Mouse (Mus musculus): ENCODE data around the gene Gm8439. TPM values are rescaled to one million over a fixed set of nuclear protein-coding genes. Genes with fewer than 3 reads are reported as not detected.

The Gm8439 gene
- polyA plus RNA-seq, 1 experiment from 2014 or later, result not detected

GRCm38 (mm10) chr4:120614644-120615043, 26.1 kb downstream of the Gm8439 start:
- no peak overlapping the region for H3K4me2 ChIP-seq (replicated peaks)
- H3K4me1 ChIP-seq, result peaks cover 7% of the 10 kb centered on the region
- no peak overlapping the region for H3K4me3 ChIP-seq
- H3K9me3 ChIP-seq, result no peaks in the 10 kb centered on the region
- WGBS, result 77% methylated on average over 9 of the region's 9 CpGs
- ATAC-seq (ENCODE audit: low FRiP score, low read depth), result no peak
- H3K27ac ChIP-seq, result no peak overlapping the region
- no peak overlapping the region for H3K9ac ChIP-seq
- H3K36me3 ChIP-seq, result no peaks in the 10 kb centered on the region
- H3K27me3 ChIP-seq, result no peaks in the 10 kb centered on the region

- Histone ChIP-seq H3K4me2 (replicated peaks) (no peak overlapping the region), H3K9ac (no peak overlapping the region), H3K9me3 (no peaks in the 10 kb centered on the region), H3K4me3 (no peak overlapping the region), H3K27ac (no peak overlapping the region), H3K4me1 (peaks cover 7% of the 10 kb centered on the region), H3K27me3 (no peaks in the 10 kb centered on the region), H3K36me3 (no peaks in the 10 kb centered on the region)
- ATAC-seq (ENCODE audit: low FRiP score, low read depth), result no peak
- WGBS, result 41% methylated on average over 10 of the region's 10 CpGs
Measured at GRCm38 (mm10) chr4:120615528-120616081, 27.1 kb downstream of the Gm8439 start.

DNA sequence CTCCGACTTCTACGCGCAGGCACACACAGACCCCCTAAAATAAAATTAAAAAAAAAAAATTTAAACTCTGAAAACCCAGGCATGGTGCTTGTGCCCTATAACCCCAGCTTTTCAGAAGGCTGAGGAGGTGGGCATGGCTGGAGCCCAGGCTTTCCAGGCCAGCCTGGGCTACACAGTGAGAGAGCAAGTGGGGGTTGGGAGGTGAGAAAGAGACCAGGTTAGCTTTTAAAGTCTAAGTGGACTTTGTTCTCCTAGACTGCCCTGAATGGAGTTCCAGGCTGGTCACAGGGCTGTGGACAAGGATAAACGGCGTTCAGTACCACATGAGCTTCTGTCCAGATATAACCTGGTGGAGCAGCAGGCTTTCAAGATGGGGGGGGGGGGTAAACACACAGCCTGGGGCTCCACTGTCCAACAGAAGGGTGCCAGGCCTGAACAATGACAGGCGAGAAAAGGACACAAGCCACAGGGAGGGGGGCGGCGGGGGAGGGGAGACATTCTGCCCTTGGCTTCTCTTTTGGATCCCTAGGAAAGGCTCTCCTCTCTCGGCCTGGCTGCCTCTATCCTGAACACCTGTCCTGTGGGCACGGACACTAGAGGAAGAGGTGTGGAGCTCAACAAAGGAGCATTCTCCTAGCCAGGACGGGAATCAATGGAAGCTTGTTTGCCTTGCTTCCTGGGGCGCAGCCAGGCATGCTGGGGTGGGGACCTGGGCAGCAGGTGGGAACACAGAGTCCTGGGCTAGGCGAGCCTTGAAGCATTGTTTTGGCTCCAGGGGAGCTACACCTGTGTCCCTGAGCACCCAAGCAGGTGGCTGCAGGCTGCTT, 27.9 kb downstream of the Gm8439 start:
- WGBS, result 68% methylated on average over 13 of the region's 13 CpGs
- Histone ChIP-seq H3K4me3 (no peak overlapping the region), H3K36me3 (no peaks in the 10 kb centered on the region), H3K27ac (no peak overlapping the region), H3K9me3 (no peaks in the 10 kb centered on the region), H3K27me3 (no peaks in the 10 kb centered on the region), H3K4me1 (peaks cover 7% of the 10 kb centered on the region), H3K4me2 (replicated peaks) (no peak overlapping the region), H3K9ac (no peak overlapping the region)
- ATAC-seq (ENCODE audit: low FRiP score, low read depth), result no peak

DNA sequence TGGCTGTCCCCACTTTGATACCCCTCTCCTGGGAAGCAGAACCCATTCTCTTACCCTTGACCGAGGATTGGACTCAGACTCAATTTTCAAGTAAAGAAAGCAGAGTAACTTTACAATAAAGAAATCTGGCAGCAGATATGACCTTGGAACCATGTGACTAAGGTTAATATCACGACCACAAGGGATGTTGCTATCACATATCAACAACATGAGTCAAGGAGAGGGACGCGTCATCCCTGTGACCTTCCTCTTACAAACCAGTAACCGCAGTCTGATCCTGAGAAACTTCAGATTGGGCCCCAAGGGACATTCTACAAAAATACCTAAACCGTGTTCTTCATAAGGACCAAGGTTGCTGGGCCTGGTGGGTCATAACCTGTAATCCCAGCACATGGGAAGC, 39.2 kb downstream of the Gm8439 start:
- H3K36me3 ChIP-seq, result no peaks in the 10 kb centered on the region
- no peaks in the 10 kb centered on the region for H3K27me3 ChIP-seq
- no peak for ATAC-seq (ENCODE audit: low FRiP score, low read depth)
- no peaks in the 10 kb centered on the region for H3K4me1 ChIP-seq
- WGBS, result 89% methylated on average over 6 of the region's 6 CpGs
- no peak overlapping the region for H3K4me2 ChIP-seq (replicated peaks)
- no peak overlapping the region for H3K9ac ChIP-seq
- H3K4me3 ChIP-seq, result no peak overlapping the region
- H3K27ac ChIP-seq, result no peak overlapping the region
- no peaks in the 10 kb centered on the region for H3K9me3 ChIP-seq

GRCm38 (mm10) chr4:120630218-120630931, 41.8 kb downstream of the Gm8439 start:
- no peak overlapping the region for H3K4me2 ChIP-seq (replicated peaks)
- no peaks in the 10 kb centered on the region for H3K9me3 ChIP-seq
- WGBS, result 81% methylated on average over 8 of the region's 8 CpGs
- no peaks in the 10 kb centered on the region for H3K36me3 ChIP-seq
- no peak overlapping the region for H3K27ac ChIP-seq
- H3K4me3 ChIP-seq, result no peak overlapping the region
- ATAC-seq (ENCODE audit: low FRiP score, low read depth), result no peak
- no peak overlapping the region for H3K9ac ChIP-seq
- no peaks in the 10 kb centered on the region for H3K4me1 ChIP-seq
- H3K27me3 ChIP-seq, result no peaks in the 10 kb centered on the region

- 43% methylated on average over 6 of the region's 6 CpGs for WGBS
- no peak for ATAC-seq (ENCODE audit: low FRiP score, low read depth)
- H3K4me1 ChIP-seq, result no peaks in the 10 kb centered on the region
Measured at GRCm38 (mm10) chr4:120631828-120632227, 43.3 kb downstream of the Gm8439 start.

GRCm38 (mm10) chr4:120635351-120635750, 46.8 kb downstream of the Gm8439 start:
- WGBS, result 74% methylated on average over 2 of the region's 2 CpGs
- Histone ChIP-seq H3K4me3 (no peak overlapping the region), H3K9me3 (no peaks in the 10 kb centered on the region; the same call in 1 of the 2 replicates), H3K27me3 (peaks cover 6% of the 10 kb centered on the region; the same call in 1 of the 2 replicates), H3K27ac (no peak overlapping the region), H3K9ac (no peak overlapping the region), H3K4me2 (replicated peaks) (no peak overlapping the region), H3K4me1 (no peaks in the 10 kb centered on the region), H3K36me3 (no peaks in the 10 kb centered on the region)
- ATAC-seq (ENCODE audit: low FRiP score, low read depth), result no peak

More at GRCm38 (mm10) chr4:120631828-120632227, 43.3 kb downstream of the Gm8439 start:
- H3K36me3 ChIP-seq, result no peaks in the 10 kb centered on the region
- H3K9ac ChIP-seq, result no peak overlapping the region
- no peak overlapping the region for H3K4me3 ChIP-seq
- H3K27ac ChIP-seq, result no peak overlapping the region
- no peak overlapping the region for H3K4me2 ChIP-seq (replicated peaks)
- no peaks in the 10 kb centered on the region for H3K9me3 ChIP-seq
- H3K27me3 ChIP-seq, result no peaks in the 10 kb centered on the region

DNA sequence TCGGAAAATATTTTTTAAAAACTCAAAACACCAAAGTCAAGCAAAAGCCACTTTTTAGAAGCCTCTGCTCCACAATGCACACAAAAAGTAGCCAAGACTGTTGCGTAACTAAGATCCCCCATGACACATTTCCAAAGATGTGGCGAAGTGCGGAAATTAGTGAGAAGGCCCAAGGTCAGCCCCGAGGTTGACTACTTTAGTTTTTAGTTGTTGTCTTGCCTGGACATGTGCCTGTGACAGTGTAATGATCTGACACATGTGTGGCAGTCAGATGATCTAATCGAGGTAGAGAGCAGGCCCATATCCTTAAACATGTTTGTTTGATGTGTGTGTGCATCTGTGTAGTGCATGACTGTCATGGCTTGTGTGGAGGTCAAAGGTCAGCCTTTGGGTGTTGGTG, 53.4 kb downstream of the Gm8439 start:
- WGBS, result 89% methylated on average over 6 of the region's 6 CpGs
- H3K4me2 ChIP-seq (replicated peaks), result no peak overlapping the region
- no peak overlapping the region for H3K4me3 ChIP-seq
- H3K9me3 ChIP-seq, result no peaks in the 10 kb centered on the region; the same call in 1 of the 2 replicates
- ATAC-seq (ENCODE audit: low FRiP score, low read depth), result no peak
- H3K4me1 ChIP-seq, result no peaks in the 10 kb centered on the region
- H3K27ac ChIP-seq, result no peak overlapping the region
- H3K9ac ChIP-seq, result no peak overlapping the region
- H3K36me3 ChIP-seq, result no peaks in the 10 kb centered on the region
- H3K27me3 ChIP-seq, result peaks cover 12% of the 10 kb centered on the region

GRCm38 (mm10) chr4:120643899-120644298, 55.4 kb downstream of the Gm8439 start:
- ATAC-seq (ENCODE audit: low FRiP score, low read depth), result no peak
- Histone ChIP-seq H3K27me3 (peaks cover 29% of the 10 kb centered on the region), H3K9ac (no peak overlapping the region), H3K4me3 (no peak overlapping the region), H3K4me2 (replicated peaks) (no peak overlapping the region), H3K36me3 (no peaks in the 10 kb centered on the region), H3K9me3 (no peaks in the 10 kb centered on the region), H3K27ac (no peak overlapping the region), H3K4me1 (no peaks in the 10 kb centered on the region)
- 73% methylated on average over 3 of the region's 3 CpGs for WGBS

- H3K4me3 ChIP-seq, result peak overlapping the region; percentile 48
- H3K27me3 ChIP-seq, result peaks cover 62% of the 10 kb centered on the region
- peak overlapping the region; percentile 83 for H3K4me2 ChIP-seq (replicated peaks)
- peaks cover 4% of the 10 kb centered on the region for H3K9me3 ChIP-seq
- H3K27ac ChIP-seq, result no peak overlapping the region
- no peak for ATAC-seq (ENCODE audit: low FRiP score, low read depth)
- peak overlapping the region; percentile 63 for H3K9ac ChIP-seq
- H3K4me1 ChIP-seq, result peaks cover 12% of the 10 kb centered on the region
- WGBS, result 4% methylated on average over 54 of the region's 55 CpGs
- H3K36me3 ChIP-seq, result no peaks in the 10 kb centered on the region
Measured at GRCm38 (mm10) chr4:120649369-120650207, 61.0 kb downstream of the Gm8439 start.

- Histone ChIP-seq H3K4me2 (replicated peaks) (peak overlapping the region; percentile 83), H3K27me3 (peaks cover 62% of the 10 kb centered on the region)
Measured at GRCm38 (mm10) chr4:120650208-120650592, 61.7 kb downstream of the Gm8439 start.

More at GRCm38 (mm10) chr4:120650208-120650592, 61.7 kb downstream of the Gm8439 start:
- H3K9me3 ChIP-seq, result peaks cover 4% of the 10 kb centered on the region
- no peaks in the 10 kb centered on the region for H3K36me3 ChIP-seq
- H3K4me1 ChIP-seq, result peaks cover 12% of the 10 kb centered on the region
- H3K4me3 ChIP-seq, result peak overlapping the region; percentile 48; the same call in 1 of the 2 replicates
- ATAC-seq (ENCODE audit: low FRiP score, low read depth), result no peak
- H3K9ac ChIP-seq, result no peak overlapping the region; the same call in 1 of the 2 replicates
- 25% methylated on average over 7 of the region's 7 CpGs for WGBS
- no peak overlapping the region for H3K27ac ChIP-seq
